Mouse (Mus musculus) hindbrain, embryonic 12.5 days (tissue): ENCODE data around the gene Tmem223. TPM values are rescaled to one million over a fixed set of nuclear protein-coding genes. Genes with fewer than 3 reads are reported as not detected.
"Not testable (repeated sequence)": the region's sequence is repeated elsewhere in the genome, so short reads cannot be mapped to it uniquely, and the experiment has no call there.

ENCODE experiments used
- ATAC-seq: fragments of 200-750 bp; cut with Nextera tagmentation; 2 replicates; pipeline ENCODE4 v1.8.0; 2017; ENCODE audit warnings: moderate TSS enrichment; ENCODE audit not compliant: low FRiP score
- H3K27ac ChIP-seq: fragments of 300-500 bp; sonication (generic); 2 replicates; pipeline ENCODE4 v1.5.1; 2016; ENCODE audit warnings: mild to moderate bottlenecking
- H3K27me3 ChIP-seq: fragments of 300-500 bp; sonication (generic); 2 replicates; pipeline ENCODE4 v1.6.1; 2016; ENCODE audit warnings: mild to moderate bottlenecking
- H3K36me3 ChIP-seq: fragments of 300-500 bp; sonication (generic); 2 replicates; pipeline ENCODE4 v1.6.1; 2016; ENCODE audit warnings: mild to moderate bottlenecking
- H3K4me1 ChIP-seq: fragments of 300-500 bp; sonication (generic); 2 replicates; pipeline ENCODE4 v1.6.1; 2016
- H3K4me2 ChIP-seq: fragments of 300-500 bp; sonication (generic); replicated peaks from 2 replicates; pipeline ENCODE4 v1.6.1; 2016; ENCODE audit warnings: mild to moderate bottlenecking
- H3K4me3 ChIP-seq: fragments of 300-500 bp; sonication (generic); 2 replicates; pipeline ENCODE4 v1.5.1; 2016; ENCODE audit warnings: mild to moderate bottlenecking
- H3K9ac ChIP-seq: fragments of 300-500 bp; sonication (generic); 2 replicates; pipeline ENCODE4 v1.6.1; 2016; ENCODE audit warnings: mild to moderate bottlenecking, moderate library complexity
- H3K9me3 ChIP-seq: fragments of 300-500 bp; sonication (generic); replicated peaks from 2 replicates; pipeline ENCODE4 v1.6.1; 2016; ENCODE audit warnings: mild to moderate bottlenecking
- WGBS: fragments of 180-500 bp; shearing (Covaris S2); methylation state at CpG from one replicate; pipeline ENCODE4 v1.1.7; 2016; 5-methylcytosine and 5-hydroxymethylcytosine counted together
- polyA plus RNA-seq: library from polyadenylated mRNA; unstranded; fragments of >200 nt; fragmentation: Nextera tagmentation; extraction: Ambion mirVana; gene quantifications from 2 replicates; pipeline ENCODE4 v1.2.1, GENCODE M21; 2016

Gene Tmem223
- polyA plus RNA-seq, 1 experiment from 2014 or later: 213 TPM

- WGBS: 50% methylated on average over 3 of the region's 3 CpGs
- ATAC-seq: not testable (repeated sequence)
- H3K4me1 ChIP-seq: peaks cover 14% of the 10 kb centered on the region
Observed at GRCm38 (mm10) chr19:8728335-8729099, 42.3 kb upstream of the Tmem223 start.

GRCm38 (mm10) chr19:8734334-8734733, 36.5 kb upstream of the Tmem223 start:
- Histone ChIP-seq H3K9me3 (no peaks in the 10 kb centered on the region), H3K4me2 (no peak overlapping the region), H3K4me1 (peaks cover 10% of the 10 kb centered on the region; the same call in 1 of the 2 replicates), H3K36me3 (peaks cover 18% of the 10 kb centered on the region), H3K27ac (no peak overlapping the region), H3K9ac (no peak overlapping the region), H3K4me3 (no peak overlapping the region), H3K27me3 (no peaks in the 10 kb centered on the region)
- WGBS: 84% methylated on average over 3 of the region's 3 CpGs
- no peak for ATAC-seq

More at GRCm38 (mm10) chr19:8728335-8729099, 42.3 kb upstream of the Tmem223 start:
- H3K4me2 ChIP-seq, H3K27me3 ChIP-seq, H3K9ac ChIP-seq, H3K9me3 ChIP-seq, H3K27ac ChIP-seq, H3K4me3 ChIP-seq: not testable (repeated sequence)
- peaks cover 30% of the 10 kb centered on the region for H3K36me3 ChIP-seq

DNA sequence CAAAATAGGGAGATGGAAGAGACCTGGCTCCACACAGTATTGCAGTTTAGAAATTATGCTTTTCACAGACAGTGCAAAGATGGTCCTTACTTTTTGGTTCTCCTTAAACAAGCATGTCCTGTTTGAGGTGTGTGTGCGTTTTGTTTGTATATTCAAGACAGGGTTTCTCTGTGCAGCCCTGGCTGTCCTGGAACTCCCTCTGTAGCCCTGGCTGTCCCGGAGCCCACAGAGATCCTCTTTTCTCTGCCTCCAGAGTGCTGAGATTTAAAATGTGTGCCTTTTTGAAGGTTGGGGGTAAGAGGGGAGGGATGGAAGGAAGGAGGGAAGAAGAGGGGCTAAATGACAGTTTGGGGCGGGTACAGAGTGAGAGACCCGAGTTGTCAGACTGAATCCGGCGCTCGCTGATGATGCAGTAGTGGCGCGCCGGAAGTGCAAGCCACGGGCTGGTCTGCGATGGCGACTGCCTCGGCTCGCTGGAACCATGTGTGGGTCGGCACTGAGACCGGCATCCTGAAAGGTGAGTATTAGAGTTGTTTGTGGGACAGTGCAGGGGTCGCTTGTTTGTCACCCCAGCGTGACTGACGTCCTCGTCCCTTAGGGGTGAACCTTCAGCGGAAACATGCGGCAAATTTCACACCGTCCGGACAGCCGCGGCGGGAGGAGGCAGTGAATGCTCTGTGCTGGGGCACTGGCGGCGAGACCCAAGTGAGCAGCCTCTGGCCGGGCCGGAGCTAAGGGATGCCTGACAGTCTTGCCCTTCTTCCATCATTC, 35.2 kb upstream of the Tmem223 start, which contains the start of gene Wdr74:
Gene Wdr74 (plus strand): TSS at position 439 of the 771 bp plus-strand sequence.
- H3K9ac ChIP-seq: peak within 1 kb of the TSS; percentile 76
- peak within 1 kb of the TSS; percentile 86 for H3K4me2 ChIP-seq
- peak within 1 kb of the TSS; percentile 64 for H3K27ac ChIP-seq
- H3K27me3 ChIP-seq: no peaks in the 10 kb centered on the region
- peak; percentile 95 for ATAC-seq
- under 1% methylated on average over 32 of the region's 32 CpGs for WGBS
- H3K4me1 ChIP-seq: peaks cover 13% of the 10 kb centered on the region
- peak within 1 kb of the TSS; percentile 72 for H3K4me3 ChIP-seq
- H3K36me3 ChIP-seq: peaks cover 31% of the 10 kb centered on the region
- no peaks in the 10 kb centered on the region for H3K9me3 ChIP-seq

DNA sequence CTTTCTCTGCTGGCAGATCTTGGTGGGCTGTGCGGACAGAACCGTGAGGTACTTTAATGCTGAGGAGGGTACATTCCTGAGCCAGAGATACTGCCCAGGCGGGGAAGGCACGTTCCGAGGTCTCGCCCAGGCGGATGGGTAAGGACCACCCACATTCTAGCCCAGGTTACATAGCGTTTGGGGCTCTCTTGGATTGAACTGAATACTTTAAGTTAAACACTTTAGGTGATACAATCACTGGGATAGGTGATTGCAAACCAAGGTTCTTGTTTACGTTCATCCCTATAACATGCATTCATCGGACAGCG, 34.7 kb upstream of the Tmem223 start:
- H3K9ac ChIP-seq: peak overlapping the region; percentile 76
- peak overlapping the region; percentile 72 for H3K4me3 ChIP-seq
- H3K27me3 ChIP-seq: no peaks in the 10 kb centered on the region
- peaks cover 18% of the 10 kb centered on the region for H3K4me1 ChIP-seq
- peaks cover 32% of the 10 kb centered on the region for H3K36me3 ChIP-seq
- ATAC-seq: peak; percentile 33
- no peaks in the 10 kb centered on the region for H3K9me3 ChIP-seq
- peak overlapping the region; percentile 64 for H3K27ac ChIP-seq
- 3% methylated on average over 11 of the region's 11 CpGs for WGBS
- H3K4me2 ChIP-seq: peak overlapping the region; percentile 86

DNA sequence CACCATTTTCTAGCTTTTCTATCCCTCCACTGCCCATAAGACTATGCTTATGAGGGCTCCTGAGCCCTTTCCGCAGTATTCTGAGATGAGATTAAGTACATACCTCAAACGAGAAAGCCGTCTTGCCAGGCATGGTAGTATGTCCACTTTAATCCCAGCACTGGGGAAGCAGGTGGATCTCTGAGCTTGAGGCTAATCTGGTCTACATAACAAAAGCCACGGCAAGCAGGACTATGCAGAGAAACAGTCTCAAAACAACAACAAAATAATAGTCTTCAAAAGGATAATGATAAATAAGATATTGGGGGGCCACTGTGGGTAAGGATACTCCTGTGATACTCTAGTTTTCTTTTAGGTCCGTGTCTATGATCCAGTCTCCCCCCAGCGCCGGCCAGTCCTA, 31.9 kb upstream of the Tmem223 start:
- Histone ChIP-seq H3K4me1 (peaks cover 31% of the 10 kb centered on the region), H3K36me3 (peaks cover 34% of the 10 kb centered on the region), H3K4me2 (no peak overlapping the region), H3K9ac (no peak overlapping the region), H3K9me3 (no peaks in the 10 kb centered on the region), H3K4me3 (no peak overlapping the region), H3K27me3 (no peaks in the 10 kb centered on the region), H3K27ac (no peak overlapping the region)
- 89% methylated on average over 7 of the region's 7 CpGs for WGBS
- ATAC-seq: no peak

DNA sequence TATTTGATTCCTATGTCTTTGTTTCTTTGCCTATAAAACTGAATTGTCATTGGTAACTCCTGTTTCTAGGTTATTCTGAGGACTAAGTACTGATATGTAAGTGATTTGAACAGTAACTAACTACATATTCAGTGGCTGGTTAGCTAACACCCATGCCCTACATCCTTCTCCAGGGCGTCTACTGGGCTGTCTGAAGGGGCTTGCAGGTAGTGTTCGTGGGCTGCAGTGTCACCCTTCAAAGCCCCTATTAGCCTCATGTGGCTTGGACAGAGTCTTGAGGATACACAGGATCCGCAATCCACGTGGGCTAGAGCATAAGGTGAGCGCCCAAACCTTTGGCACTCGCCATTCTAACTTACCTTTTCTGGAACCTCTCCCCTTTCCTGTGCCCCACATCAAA, 31.1 kb upstream of the Tmem223 start:
- Histone ChIP-seq H3K9me3 (no peaks in the 10 kb centered on the region), H3K27me3 (no peaks in the 10 kb centered on the region), H3K4me2 (no peak overlapping the region), H3K4me3 (no peak overlapping the region), H3K9ac (no peak overlapping the region), H3K36me3 (peaks cover 36% of the 10 kb centered on the region), H3K27ac (no peak overlapping the region), H3K4me1 (peaks cover 31% of the 10 kb centered on the region)
- 88% methylated on average over 6 of the region's 6 CpGs for WGBS
- no peak for ATAC-seq

- peak within 1 kb of the TSS; percentile 98 for H3K4me2 ChIP-seq
- no peaks in the 10 kb centered on the region for H3K9me3 ChIP-seq
- peak within 1 kb of the TSS; percentile 89 for H3K9ac ChIP-seq
- H3K27me3 ChIP-seq: no peaks in the 10 kb centered on the region
- H3K4me3 ChIP-seq: peak within 1 kb of the TSS; percentile 89
- H3K27ac ChIP-seq: peak within 1 kb of the TSS; percentile 95
- peaks cover 45% of the 10 kb centered on the region for H3K36me3 ChIP-seq
- 64% methylated on average over 14 of the region's 14 CpGs for WGBS
- ATAC-seq: no peak
- H3K4me1 ChIP-seq: peaks cover 27% of the 10 kb centered on the region
Observed at GRCm38 (mm10) chr19:8740603-8741002, 30.2 kb upstream of the Tmem223 start, which contains the start of gene 1700092M07Rik. Gene 1700092M07Rik, plus strand, starts transcription at chr19:8740718.

GRCm38 (mm10) chr19:8741243-8741869, 29.4 kb upstream of the Tmem223 start, which contains the start of gene Stx5a:
Gene Stx5a, plus strand, starts transcription at chr19:8741413.
- peak within 1 kb of the TSS; percentile 89 for H3K9ac ChIP-seq
- no peaks in the 10 kb centered on the region for H3K27me3 ChIP-seq
- under 1% methylated on average over 36 of the region's 36 CpGs for WGBS
- H3K36me3 ChIP-seq: peaks cover 53% of the 10 kb centered on the region
- ATAC-seq: peak; percentile 97
- no peaks in the 10 kb centered on the region for H3K9me3 ChIP-seq
- H3K4me1 ChIP-seq: peaks cover 24% of the 10 kb centered on the region
- peak within 1 kb of the TSS; percentile 98 for H3K4me2 ChIP-seq
- H3K4me3 ChIP-seq: peak within 1 kb of the TSS; percentile 89
- H3K27ac ChIP-seq: peak within 1 kb of the TSS; percentile 95

DNA sequence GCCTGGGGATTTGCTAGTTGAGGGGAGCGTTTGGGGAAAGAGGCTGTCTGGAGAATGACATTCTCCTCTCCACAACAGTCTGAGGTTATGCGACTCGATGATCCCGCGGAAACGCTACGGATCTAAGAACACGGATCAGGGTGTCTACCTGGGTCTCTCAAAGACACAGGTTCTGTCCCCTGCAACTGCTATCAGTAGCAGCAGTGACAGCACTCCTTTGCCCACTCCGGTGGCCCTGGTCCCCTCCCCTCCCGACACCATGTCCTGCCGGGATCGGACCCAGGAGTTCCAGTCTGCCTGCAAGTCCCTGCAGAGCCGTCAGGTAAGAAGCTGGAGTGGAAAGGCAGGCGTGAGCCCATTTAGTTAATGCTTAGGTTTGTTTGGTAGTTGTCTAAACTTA, 28.6 kb upstream of the Tmem223 start:
- peaks cover 61% of the 10 kb centered on the region for H3K36me3 ChIP-seq
- no peaks in the 10 kb centered on the region for H3K27me3 ChIP-seq
- peak overlapping the region; percentile 89 for H3K9ac ChIP-seq
- H3K4me2 ChIP-seq: peak overlapping the region; percentile 98
- peaks cover 22% of the 10 kb centered on the region for H3K4me1 ChIP-seq
- ATAC-seq: no peak
- H3K27ac ChIP-seq: peak overlapping the region; percentile 95; the same call in 1 of the 2 replicates
- no peaks in the 10 kb centered on the region for H3K9me3 ChIP-seq
- peak overlapping the region; percentile 89 for H3K4me3 ChIP-seq
- 21% methylated on average over 14 of the region's 14 CpGs for WGBS

DNA sequence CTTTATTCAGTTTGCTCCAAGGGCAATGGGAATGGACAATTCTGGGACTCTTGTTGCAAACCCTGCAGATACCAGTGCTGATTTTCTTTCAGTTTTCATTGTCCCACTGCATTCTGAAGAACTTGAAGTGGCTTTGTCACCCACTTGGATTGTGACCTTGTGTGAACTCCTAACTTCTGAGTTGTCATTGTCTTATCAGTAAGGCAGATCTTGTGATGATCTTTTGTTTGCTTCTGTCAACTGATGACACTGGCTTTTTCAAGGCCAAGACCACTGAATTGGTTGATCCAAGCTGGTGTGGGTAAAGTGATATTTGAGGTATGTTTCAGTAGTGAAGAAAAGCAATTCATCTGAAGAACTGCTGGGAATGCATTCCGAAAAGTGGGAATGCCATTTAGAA, 25.4 kb upstream of the Tmem223 start:
- ATAC-seq: no peak
- Histone ChIP-seq H3K4me2 (no peak overlapping the region), H3K27ac (no peak overlapping the region), H3K27me3 (no peaks in the 10 kb centered on the region), H3K9me3 (no peaks in the 10 kb centered on the region), H3K36me3 (peaks cover 64% of the 10 kb centered on the region), H3K4me1 (peaks cover 20% of the 10 kb centered on the region), H3K9ac (no peak overlapping the region), H3K4me3 (no peak overlapping the region)
- WGBS: 91% methylated on average over 1 of the region's 1 CpGs

DNA sequence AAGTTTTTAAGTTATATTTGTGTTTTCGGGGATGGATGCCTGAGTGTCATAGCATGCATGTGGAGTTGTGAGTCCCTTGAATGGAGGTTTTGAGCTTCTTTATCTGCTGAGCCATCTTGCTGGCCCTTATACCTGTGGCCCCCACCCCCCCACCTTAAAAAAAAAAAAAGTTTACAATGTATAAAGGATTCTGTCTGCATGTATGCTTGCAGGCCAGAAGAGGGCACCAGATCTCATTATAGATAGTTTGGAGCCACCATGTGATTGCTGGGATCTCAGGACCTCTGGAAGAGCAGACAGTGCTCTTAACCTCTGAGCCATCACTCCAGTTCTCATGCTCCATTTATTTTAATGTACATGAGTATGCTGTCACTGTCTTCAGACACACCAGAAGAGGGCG, 23.4 kb upstream of the Tmem223 start:
- no peak overlapping the region for H3K4me3 ChIP-seq
- ATAC-seq: no peak
- no peaks in the 10 kb centered on the region for H3K9me3 ChIP-seq
- WGBS: 71% methylated on average over 2 of the region's 2 CpGs
- H3K9ac ChIP-seq: no peak overlapping the region
- peaks cover 9% of the 10 kb centered on the region for H3K4me1 ChIP-seq
- no peaks in the 10 kb centered on the region for H3K27me3 ChIP-seq
- no peak overlapping the region for H3K27ac ChIP-seq
- peaks cover 78% of the 10 kb centered on the region for H3K36me3 ChIP-seq
- H3K4me2 ChIP-seq: no peak overlapping the region

DNA sequence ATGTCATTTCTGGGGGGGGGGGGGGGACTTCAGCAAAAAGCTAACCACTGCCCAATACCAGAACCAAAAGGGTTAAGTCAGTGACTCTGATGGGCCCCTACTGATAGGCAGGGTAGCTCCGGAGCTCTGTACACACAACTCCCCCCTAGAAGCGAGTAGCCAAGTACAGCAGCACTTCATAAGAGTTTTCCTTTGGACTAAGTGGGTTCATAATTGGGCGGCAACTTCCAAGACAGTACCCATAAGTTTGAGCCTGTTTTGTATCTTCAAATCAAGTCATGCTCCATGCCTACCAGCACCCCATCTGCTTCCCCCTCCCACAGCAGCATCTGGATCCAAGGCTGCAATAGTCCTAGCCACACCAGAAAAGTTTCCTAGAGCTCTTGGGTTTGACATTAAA, 15.1 kb upstream of the Tmem223 start:
- H3K27me3 ChIP-seq: no peaks in the 10 kb centered on the region
- 0 out of 2 replicates have a peak overlapping the region, but pooled peaks have one; percentile 99 for H3K4me3 ChIP-seq
- H3K4me2 ChIP-seq: peak overlapping the region; percentile 72
- no peak for ATAC-seq
- peaks cover 28% of the 10 kb centered on the region for H3K4me1 ChIP-seq
- no peaks in the 10 kb centered on the region for H3K9me3 ChIP-seq
- 83% methylated on average over 3 of the region's 3 CpGs for WGBS
- peaks cover 35% of the 10 kb centered on the region for H3K36me3 ChIP-seq
- no peak overlapping the region for H3K27ac ChIP-seq
- no peak overlapping the region for H3K9ac ChIP-seq
